Mouse (Mus musculus) heart, postnatal 0 days (tissue): ENCODE measurements at regions not wholly inside any gene's neighbourhood (a gene's known extent, or its start where the extent isn't known, plus 50 kb on each side); places are given as distances from the start of the nearest gene placed in this dataset.

ENCODE experiments used
- CTCF ChIP-seq: IDR thresholded peaks from 2 replicates; pipeline ENCODE4 v1.5.1; 2016; ENCODE audit warnings: antibody characterized with exemption, control low read depth, low read depth
- EP300 ChIP-seq: IDR thresholded peaks from 2 replicates; pipeline ENCODE4 v1.6.1; 2016; ENCODE audit warnings: antibody characterized with exemption, low read depth

- no peak for TF ChIP-seq CTCF
- TF ChIP-seq EP300: no peak
These were observed 532.9 kb downstream of the Grin2a start for GRCm38 (mm10) chr16:9462497-9462896.
